Mouse (Mus musculus) ES-E14 (cell line): ENCODE measurements around the gene Lhx6.

Experiments
- CHD2 ChIP-seq: IDR thresholded peaks from 2 replicates; pipeline ENCODE4 v1.6.1; 2014; ENCODE audit warnings: mild to moderate bottlenecking, low read depth, low read length, inconsistent platforms
- HCFC1 ChIP-seq: IDR thresholded peaks from 2 replicates; pipeline ENCODE4 v1.6.1; 2012; ENCODE audit warnings: low read length, inconsistent platforms, borderline replicate concordance; ENCODE audit not compliant: insufficient read depth
- MAFK ChIP-seq: IDR thresholded peaks from 2 replicates; pipeline ENCODE4 v1.6.1; 2014; ENCODE audit warnings: mild to moderate bottlenecking, low read depth, low read length, inconsistent platforms; ENCODE audit not compliant: insufficient read depth
- ZC3H11A ChIP-seq: IDR thresholded peaks from 2 replicates; pipeline ENCODE4 v1.6.1; 2012; ENCODE audit warnings: low read depth, mild to moderate bottlenecking, inconsistent platforms, low read length, borderline replicate concordance
- ZNF384 ChIP-seq: IDR thresholded peaks from 2 replicates; pipeline ENCODE4 v1.6.1; 2012; ENCODE audit warnings: low read depth, low read length, inconsistent platforms

DNA sequence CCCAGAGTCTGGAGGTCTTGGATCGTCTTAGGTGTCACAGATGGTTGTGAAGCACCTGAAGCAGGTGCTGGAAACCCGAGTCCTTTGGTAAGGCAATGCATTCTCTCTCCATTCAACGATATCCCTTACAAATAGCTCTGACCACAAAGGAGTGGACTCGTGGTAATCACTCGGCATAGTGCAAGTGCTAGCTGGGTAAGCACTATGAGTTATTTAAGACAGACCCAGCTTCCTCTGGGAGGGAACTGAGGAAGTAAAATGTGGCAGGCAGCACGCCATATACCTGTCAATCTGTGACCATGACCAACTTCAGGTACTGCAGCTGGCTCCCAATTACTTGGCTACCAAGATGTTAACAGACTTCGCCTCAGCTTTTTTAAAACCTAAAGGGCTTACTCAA is 70.3 kb downstream of the Lhx6 start:
- TF ChIP-seq ZC3H11A (no peak), ZNF384 (no peak), HCFC1 (no peak), CHD2 (no peak), MAFK (no peak)
